Mouse (Mus musculus): ENCODE measurements at regions not wholly inside any gene's neighbourhood (a gene's known extent, or its start where the extent isn't known, plus 50 kb on each side); places are given as distances from the start of the nearest gene placed in this dataset.

DNA sequence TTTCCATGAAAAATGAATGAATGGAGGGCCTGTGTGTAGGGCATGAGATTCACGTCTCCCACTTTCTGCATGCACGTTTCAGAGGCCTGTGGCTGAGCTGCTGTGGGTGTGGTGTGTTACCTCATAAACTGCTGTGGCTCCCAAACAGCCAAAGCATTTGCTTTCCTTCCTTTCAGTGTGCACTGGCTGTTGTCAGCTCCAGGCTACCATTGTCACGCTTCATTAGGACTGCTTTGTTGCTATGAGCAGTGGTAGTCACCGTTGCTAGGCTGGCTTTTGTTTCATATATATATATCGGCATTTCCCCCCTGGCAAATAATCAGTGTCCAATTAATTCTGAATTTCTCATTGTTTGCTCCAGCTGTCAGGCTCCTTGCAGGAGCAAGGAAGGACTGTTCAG is 251.9 kb upstream of the Wscd1 start:
- no peaks in the 10 kb centered on the region for H3K27me3 ChIP-seq (ENCODE audit: control insufficient read depth, insufficient read depth, low read length)
- no peak overlapping the region for H3K4me3 ChIP-seq (ENCODE audit: insufficient read depth, low read depth, low read length)
- no peak for TF ChIP-seq CTCF (IDR thresholded peaks at IDR 0.05; ENCODE audit: low read depth, low read length)
- no peak for TF ChIP-seq POLR2A (IDR thresholded peaks at IDR 0.05; ENCODE audit: extremely low read depth, insufficient read depth, low read length)
- H3K27ac ChIP-seq (replicated peaks; ENCODE audit: insufficient read depth, low read depth, low read length): no peak overlapping the region
- WGBS: 75% methylated on average over 5 of the region's 5 CpGs
- H3K79me2 ChIP-seq (ENCODE audit: control insufficient read depth, insufficient read depth, low read length): no peaks in the 10 kb centered on the region
- no peaks in the 10 kb centered on the region for H3K36me3 ChIP-seq (ENCODE audit: control insufficient read depth, insufficient read depth, low read length)
- H3K9ac ChIP-seq (ENCODE audit: low read depth, low read length): no peak overlapping the region
- no peaks in the 10 kb centered on the region for H3K4me1 ChIP-seq (ENCODE audit: control insufficient read depth, insufficient read depth, low read length)
- no peak for DNase-seq (ENCODE audit: extremely low read depth, low read depth, low spot score)

GRCm38 (mm10) chr11:71498299-71498698 is 251.4 kb upstream of the Wscd1 start:
- TF ChIP-seq CTCF (IDR thresholded peaks at IDR 0.05; ENCODE audit: low read depth, low read length) (no peak), POLR2A (IDR thresholded peaks at IDR 0.05; ENCODE audit: extremely low read depth, insufficient read depth, low read length) (no peak)
- WGBS: 93% methylated on average over 3 of the region's 3 CpGs
- no peaks in the 10 kb centered on the region for H3K4me1 ChIP-seq (ENCODE audit: control insufficient read depth, insufficient read depth, low read length)
- H3K4me3 ChIP-seq (ENCODE audit: insufficient read depth, low read depth, low read length): no peak overlapping the region
- no peaks in the 10 kb centered on the region for H3K79me2 ChIP-seq (ENCODE audit: control insufficient read depth, insufficient read depth, low read length)
- H3K27me3 ChIP-seq (ENCODE audit: control insufficient read depth, insufficient read depth, low read length): no peaks in the 10 kb centered on the region
- no peaks in the 10 kb centered on the region for H3K36me3 ChIP-seq (ENCODE audit: control insufficient read depth, insufficient read depth, low read length)
- no peak overlapping the region for H3K9ac ChIP-seq (ENCODE audit: low read depth, low read length)
- H3K27ac ChIP-seq (replicated peaks; ENCODE audit: insufficient read depth, low read depth, low read length): no peak overlapping the region
- DNase-seq (ENCODE audit: extremely low read depth, low read depth, low spot score): no peak

DNA sequence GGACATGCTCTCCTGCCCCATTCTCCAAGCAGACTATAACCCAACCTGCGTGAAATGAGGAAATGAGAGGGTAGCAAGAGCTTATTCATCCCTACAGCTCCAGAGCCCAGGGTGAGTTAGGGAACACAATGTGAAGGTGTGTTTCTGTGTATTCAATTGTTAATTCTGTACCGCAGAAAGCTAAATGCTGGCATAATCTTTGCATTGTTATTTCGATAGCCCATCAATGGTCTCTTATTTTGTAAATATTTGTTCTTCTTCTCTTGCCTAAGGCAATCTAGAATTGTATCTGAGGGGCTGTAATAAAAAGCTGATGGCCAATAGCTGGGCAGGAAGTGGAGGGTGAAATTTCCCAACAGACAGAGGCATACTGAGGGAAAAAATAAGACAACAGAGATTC is 247.6 kb upstream of the Wscd1 start:
- no peak overlapping the region for H3K27ac ChIP-seq (replicated peaks; ENCODE audit: insufficient read depth, low read depth, low read length)
- 72% methylated on average over 3 of the region's 3 CpGs for WGBS
- H3K9ac ChIP-seq (ENCODE audit: low read depth, low read length): no peak overlapping the region
- TF ChIP-seq POLR2A (IDR thresholded peaks at IDR 0.05; ENCODE audit: extremely low read depth, insufficient read depth, low read length) (no peak), CTCF (IDR thresholded peaks at IDR 0.05; ENCODE audit: low read depth, low read length) (no peak)
- DNase-seq (ENCODE audit: extremely low read depth, low read depth, low spot score): no peak
- H3K4me1 ChIP-seq (ENCODE audit: control insufficient read depth, insufficient read depth, low read length): no peaks in the 10 kb centered on the region
- H3K79me2 ChIP-seq (ENCODE audit: control insufficient read depth, insufficient read depth, low read length): no peaks in the 10 kb centered on the region
- no peaks in the 10 kb centered on the region for H3K27me3 ChIP-seq (ENCODE audit: control insufficient read depth, insufficient read depth, low read length)
- H3K36me3 ChIP-seq (ENCODE audit: control insufficient read depth, insufficient read depth, low read length): no peaks in the 10 kb centered on the region
- H3K4me3 ChIP-seq (ENCODE audit: insufficient read depth, low read depth, low read length): no peak overlapping the region

- no peaks in the 10 kb centered on the region for H3K79me2 ChIP-seq (ENCODE audit: control insufficient read depth, insufficient read depth, low read length)
- H3K4me1 ChIP-seq (ENCODE audit: control insufficient read depth, insufficient read depth, low read length): no peaks in the 10 kb centered on the region
- H3K27ac ChIP-seq (replicated peaks; ENCODE audit: insufficient read depth, low read depth, low read length): no peak overlapping the region
- H3K36me3 ChIP-seq (ENCODE audit: control insufficient read depth, insufficient read depth, low read length): no peaks in the 10 kb centered on the region
- TF ChIP-seq POLR2A (IDR thresholded peaks at IDR 0.05; ENCODE audit: extremely low read depth, insufficient read depth, low read length) (no peak), CTCF (IDR thresholded peaks at IDR 0.05; ENCODE audit: low read depth, low read length) (no peak)
- H3K9ac ChIP-seq (ENCODE audit: low read depth, low read length): no peak overlapping the region
- H3K27me3 ChIP-seq (ENCODE audit: control insufficient read depth, insufficient read depth, low read length): no peaks in the 10 kb centered on the region
- WGBS: 76% methylated on average over 15 of the region's 15 CpGs
- no peak for DNase-seq (ENCODE audit: extremely low read depth, low read depth, low spot score)
- H3K4me3 ChIP-seq (ENCODE audit: insufficient read depth, low read depth, low read length): no peak overlapping the region
Measured at GRCm38 (mm10) chr11:71512271-71513066, 237.3 kb upstream of the Wscd1 start.

DNA sequence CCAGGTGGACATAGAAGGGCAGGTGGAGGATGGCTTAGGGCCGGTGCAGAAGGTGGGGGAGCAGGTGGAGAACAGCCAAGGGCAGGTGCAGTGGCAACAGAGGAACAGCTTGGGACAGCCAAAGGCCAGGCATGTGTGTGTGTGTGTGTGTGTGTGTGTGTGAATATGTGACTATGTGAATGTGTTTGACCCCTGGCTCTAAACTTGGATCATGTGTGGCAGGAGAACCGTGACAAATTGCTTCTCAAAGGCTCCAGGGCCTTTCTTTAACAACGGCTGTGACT is 236.7 kb upstream of the Wscd1 start:
- Histone ChIP-seq H3K36me3 (ENCODE audit: control insufficient read depth, insufficient read depth, low read length) (no peaks in the 10 kb centered on the region), H3K27ac (replicated peaks; ENCODE audit: insufficient read depth, low read depth, low read length) (no peak overlapping the region), H3K4me1 (ENCODE audit: control insufficient read depth, insufficient read depth, low read length) (no peaks in the 10 kb centered on the region), H3K9ac (ENCODE audit: low read depth, low read length) (no peak overlapping the region), H3K79me2 (ENCODE audit: control insufficient read depth, insufficient read depth, low read length) (no peaks in the 10 kb centered on the region), H3K4me3 (ENCODE audit: insufficient read depth, low read depth, low read length) (no peak overlapping the region), H3K27me3 (ENCODE audit: control insufficient read depth, insufficient read depth, low read length) (no peaks in the 10 kb centered on the region)
- TF ChIP-seq POLR2A (IDR thresholded peaks at IDR 0.05; ENCODE audit: extremely low read depth, insufficient read depth, low read length) (no peak), CTCF (IDR thresholded peaks at IDR 0.05; ENCODE audit: low read depth, low read length) (no peak)
- WGBS: 81% methylated on average over 3 of the region's 3 CpGs
- DNase-seq (ENCODE audit: extremely low read depth, low read depth, low spot score): no peak

- no peaks in the 10 kb centered on the region for H3K4me1 ChIP-seq (ENCODE audit: control insufficient read depth, insufficient read depth, low read length)
- 66% methylated on average over 6 of the region's 6 CpGs for WGBS
- H3K27me3 ChIP-seq (ENCODE audit: control insufficient read depth, insufficient read depth, low read length): no peaks in the 10 kb centered on the region
- no peak overlapping the region for H3K27ac ChIP-seq (replicated peaks; ENCODE audit: insufficient read depth, low read depth, low read length)
- no peak for DNase-seq (ENCODE audit: extremely low read depth, low read depth, low spot score)
- no peak overlapping the region for H3K4me3 ChIP-seq (ENCODE audit: insufficient read depth, low read depth, low read length)
- H3K9ac ChIP-seq (ENCODE audit: low read depth, low read length): no peak overlapping the region
- no peaks in the 10 kb centered on the region for H3K79me2 ChIP-seq (ENCODE audit: control insufficient read depth, insufficient read depth, low read length)
- no peak for TF ChIP-seq POLR2A (IDR thresholded peaks at IDR 0.05; ENCODE audit: extremely low read depth, insufficient read depth, low read length)
- no peak for TF ChIP-seq CTCF (IDR thresholded peaks at IDR 0.05; ENCODE audit: low read depth, low read length)
- H3K36me3 ChIP-seq (ENCODE audit: control insufficient read depth, insufficient read depth, low read length): no peaks in the 10 kb centered on the region
Measured at GRCm38 (mm10) chr11:71515264-71515663, 234.5 kb upstream of the Wscd1 start.

Data from liver, adult 2 months (tissue).